Mouse (Mus musculus) ES-Bruce4 (cell line): ENCODE measurements around the gene Slc4a7.

Experiments used
- CTCF ChIP-seq: IDR thresholded peaks from one replicate; pipeline ENCODE4 v1.8.1; 2011; ENCODE audit warnings: low read depth, low read length
- EP300 ChIP-seq: IDR thresholded peaks from 2 replicates; pipeline ENCODE4 v1.6.1; 2011; ENCODE audit warnings: low read depth, low read length; ENCODE audit not compliant: insufficient read depth
- POLR2A ChIP-seq: IDR thresholded peaks from one replicate; pipeline ENCODE4 v1.8.1; 2011; ENCODE audit warnings: low read length; ENCODE audit not compliant: insufficient read depth

DNA sequence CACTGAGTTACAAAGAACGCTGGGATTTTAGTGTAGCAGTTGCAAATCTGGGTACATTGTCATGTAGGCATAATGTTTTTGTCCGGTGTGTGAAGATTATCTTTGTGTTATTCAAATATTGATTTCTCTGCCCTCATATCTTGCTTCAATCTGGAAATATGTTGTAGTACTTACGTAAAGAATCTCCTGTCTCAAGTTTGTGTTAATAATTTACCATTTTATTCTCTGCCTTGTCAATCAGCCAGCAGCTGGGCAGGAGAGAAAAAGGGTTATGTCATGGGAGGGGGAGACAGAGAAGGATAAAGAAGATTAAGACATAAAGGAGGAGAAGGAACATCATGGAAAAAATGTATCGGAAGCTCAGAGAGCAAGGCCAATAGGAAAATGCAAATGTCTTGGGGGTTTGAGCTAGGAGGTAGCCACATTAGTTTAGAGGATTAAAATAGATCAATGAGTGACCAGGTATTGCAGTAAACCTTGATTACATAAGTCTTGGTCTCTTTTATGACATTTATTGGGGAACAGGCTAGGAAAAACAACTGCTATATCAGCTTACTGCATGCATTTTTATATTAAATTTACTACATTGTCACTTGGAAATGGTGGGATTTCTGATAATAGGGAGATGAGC lies 87.9 kb downstream of the Slc4a7 start:
- no peak for TF ChIP-seq CTCF
- no peak for TF ChIP-seq POLR2A
- TF ChIP-seq EP300, result no peak
